Mouse (Mus musculus): ENCODE measurements around the gene Ppara. TPM values are rescaled to one million over a fixed set of nuclear protein-coding genes. Genes with fewer than 3 reads are reported as not detected.

Ppara gene
- polyA plus RNA-seq (2016; fragmentation: Nextera tagmentation; extraction: Ambion mirVana), result 0.51 and 0.78 TPM in 2 replicates

DNA sequence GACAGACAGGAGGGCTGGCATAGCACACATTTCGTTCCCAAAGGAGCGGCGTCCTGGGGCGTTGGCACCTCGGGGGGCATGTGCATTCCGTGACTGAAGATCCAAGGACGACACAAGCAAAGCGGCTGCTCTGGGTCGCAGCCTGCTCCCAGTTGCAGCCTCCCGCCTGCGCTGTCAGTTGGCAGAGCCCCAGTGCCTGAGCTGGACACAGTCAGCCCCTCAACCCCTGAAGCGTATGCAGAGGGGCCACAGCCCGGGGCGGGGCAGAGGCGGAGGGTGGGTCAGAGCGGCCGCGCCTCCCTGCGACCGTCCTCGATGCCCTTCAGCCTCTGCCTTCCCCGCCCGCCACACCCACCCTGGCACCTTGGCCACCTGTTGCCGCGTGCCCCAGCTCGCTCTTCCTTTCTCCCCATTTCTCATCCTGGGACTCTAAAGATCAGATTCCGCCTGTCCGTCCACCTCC, at the start of gene Ppara:
TSS of gene Ppara (plus strand) at position 413 of the 463 bp plus-strand sequence.
- peak within 1 kb of the TSS; percentile 68 for H3K27ac ChIP-seq (replicated peaks)
- H3K4me3 ChIP-seq, result peak within 1 kb of the TSS; percentile 81
- DNase-seq (ENCODE audit: low spot score), result no peak
- 3% methylated on average over 28 of the region's 28 CpGs for WGBS
- H3K4me1 ChIP-seq, result peaks cover 19% of the 10 kb centered on the region
- peaks cover 79% of the 10 kb centered on the region for H3K27me3 ChIP-seq (ENCODE audit: low read depth, poor library complexity, severe bottlenecking)
- no peaks in the 10 kb centered on the region for H3K36me3 ChIP-seq
- H3K9me3 ChIP-seq (replicated peaks), result no peaks in the 10 kb centered on the region

DNA sequence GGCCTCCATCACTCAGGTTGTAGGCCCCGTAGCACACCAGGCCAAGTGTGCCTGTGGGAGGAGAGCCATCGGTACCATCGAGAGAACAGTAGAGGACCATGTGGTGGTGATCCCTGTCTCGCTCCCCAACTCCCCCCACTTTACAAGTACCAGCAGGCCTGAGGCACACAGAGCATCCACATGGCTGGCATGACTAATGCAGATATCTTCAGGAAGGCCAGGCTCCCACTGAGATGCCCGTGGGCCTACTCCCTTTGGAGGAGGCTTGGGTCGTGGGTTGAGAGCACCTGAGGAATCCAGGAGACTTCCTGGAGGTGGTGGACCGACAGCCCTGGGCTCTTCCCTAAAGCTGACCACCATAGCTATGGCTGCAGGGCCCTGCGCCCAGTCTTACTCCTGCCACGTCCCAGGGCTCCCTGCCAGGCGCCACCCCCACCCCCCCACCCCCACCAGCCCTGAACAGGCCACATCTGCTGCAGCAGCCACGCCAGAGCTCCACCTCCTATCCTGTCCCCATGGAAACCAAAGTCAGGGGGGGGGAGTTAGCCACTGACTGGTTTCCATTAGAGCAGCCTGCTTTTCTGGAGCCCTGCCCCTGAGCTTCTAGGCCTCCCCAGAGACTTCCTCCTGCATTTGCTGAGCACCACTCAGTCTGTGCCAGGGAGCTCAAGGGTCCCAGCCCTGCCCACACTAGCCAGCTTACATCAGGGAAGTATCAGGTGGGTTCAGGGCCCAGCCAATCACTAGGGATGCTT, 48.0 kb upstream of the Ppara start:
- DNase-seq (ENCODE audit: low spot score), result no peak
- no peak overlapping the region for H3K4me3 ChIP-seq
- H3K4me1 ChIP-seq, result peaks cover 12% of the 10 kb centered on the region
- no peaks in the 10 kb centered on the region for H3K36me3 ChIP-seq
- no peaks in the 10 kb centered on the region for H3K9me3 ChIP-seq (replicated peaks)
- H3K27me3 ChIP-seq (ENCODE audit: low read depth, poor library complexity, severe bottlenecking), result peaks cover 96% of the 10 kb centered on the region
- H3K27ac ChIP-seq (replicated peaks), result peak overlapping the region; percentile 13; the same call in 1 of the 2 replicates
- 75% methylated on average over 11 of the region's 11 CpGs for WGBS

DNA sequence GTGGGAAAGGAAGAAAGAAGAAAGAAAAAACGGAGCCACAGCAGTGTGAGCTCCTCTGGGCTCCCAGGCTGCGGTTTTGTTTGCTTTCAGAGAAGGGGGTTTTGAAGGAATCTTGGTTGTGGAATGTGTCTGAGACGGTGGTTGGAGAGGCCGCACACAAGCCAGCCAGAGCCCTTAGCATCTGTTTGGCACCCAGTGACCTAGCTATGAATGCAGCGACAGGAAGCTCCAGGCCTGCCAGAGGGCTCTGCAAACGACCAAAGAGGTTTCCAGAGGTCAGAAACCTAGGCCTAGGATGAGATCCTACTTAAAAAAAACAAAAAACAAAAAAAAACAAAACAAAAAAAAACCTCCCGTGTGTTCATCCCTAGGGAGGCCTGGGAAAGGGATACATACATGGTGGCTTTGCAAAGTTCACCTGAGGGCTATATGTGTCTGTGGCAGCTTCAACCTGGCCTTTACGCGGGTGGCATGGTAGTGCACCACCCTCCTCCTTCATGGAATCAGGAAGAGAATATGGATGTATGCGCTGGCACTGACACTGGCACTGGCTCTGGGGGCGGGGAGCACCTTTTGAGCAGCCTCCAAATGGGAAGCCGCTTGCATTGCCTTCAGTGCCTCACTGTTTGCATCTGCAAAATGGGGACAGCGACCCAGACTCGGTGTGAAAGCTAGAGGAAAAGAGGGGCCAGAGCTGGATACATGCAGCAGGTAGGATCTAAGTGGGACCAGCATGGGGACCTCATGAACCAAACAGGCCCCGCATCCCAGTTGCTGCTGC, 47.0 kb upstream of the Ppara start:
- no peak for DNase-seq (ENCODE audit: low spot score)
- H3K9me3 ChIP-seq (replicated peaks), result no peaks in the 10 kb centered on the region
- H3K4me1 ChIP-seq, result peaks cover 12% of the 10 kb centered on the region
- 76% methylated on average over 15 of the region's 15 CpGs for WGBS
- H3K36me3 ChIP-seq, result no peaks in the 10 kb centered on the region
- H3K4me3 ChIP-seq, result no peak overlapping the region
- H3K27me3 ChIP-seq (ENCODE audit: low read depth, poor library complexity, severe bottlenecking), result peaks cover 99% of the 10 kb centered on the region
- H3K27ac ChIP-seq (replicated peaks), result no peak overlapping the region

DNA sequence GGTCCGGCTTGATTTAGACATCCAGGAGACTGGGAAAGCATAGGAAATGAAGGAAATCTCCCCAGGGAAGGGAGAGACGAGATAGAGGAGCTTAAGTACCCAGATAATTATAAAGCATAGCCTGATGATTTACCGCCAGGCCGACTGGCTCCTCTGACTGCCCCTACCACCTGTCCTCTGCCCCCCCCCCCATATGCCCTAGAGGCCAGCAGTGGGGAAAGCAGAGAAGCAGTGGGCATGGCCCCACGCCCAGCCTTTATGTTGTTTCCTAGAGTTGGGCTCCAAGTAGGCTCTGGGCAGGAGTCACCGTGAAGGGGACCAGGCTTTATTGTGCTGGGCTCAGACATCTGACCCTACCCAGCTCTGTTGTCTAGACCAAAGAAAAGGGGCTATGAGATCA, 46.0 kb upstream of the Ppara start:
- DNase-seq (ENCODE audit: low spot score), result no peak
- Histone ChIP-seq H3K27ac (replicated peaks) (no peak overlapping the region), H3K36me3 (no peaks in the 10 kb centered on the region), H3K27me3 (ENCODE audit: low read depth, poor library complexity, severe bottlenecking) (peaks cover 99% of the 10 kb centered on the region), H3K4me1 (peaks cover 12% of the 10 kb centered on the region), H3K4me3 (no peak overlapping the region), H3K9me3 (replicated peaks) (no peaks in the 10 kb centered on the region)
- WGBS, result 75% methylated on average over 6 of the region's 6 CpGs

DNA sequence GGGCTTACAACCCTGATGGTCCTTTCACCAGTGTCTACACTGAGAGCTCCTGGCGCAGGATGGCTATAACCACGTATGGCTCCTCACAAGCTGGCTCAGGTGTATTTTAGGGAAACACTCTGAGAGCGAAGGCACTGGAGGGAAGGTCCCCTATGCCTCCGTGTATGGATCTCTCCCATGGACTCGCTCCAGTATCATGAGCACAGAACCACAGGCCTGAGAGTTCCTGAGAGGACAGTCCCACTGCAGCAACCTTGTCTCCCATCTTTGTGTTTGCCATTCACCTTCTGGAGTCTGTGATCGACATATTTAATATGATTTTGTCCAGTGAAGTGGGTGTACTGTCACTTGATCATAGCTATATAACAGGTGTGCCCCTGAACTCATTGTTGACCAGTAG, 45.3 kb upstream of the Ppara start:
- 86% methylated on average over 6 of the region's 6 CpGs for WGBS
- Histone ChIP-seq H3K27me3 (ENCODE audit: low read depth, poor library complexity, severe bottlenecking) (peaks cover 99% of the 10 kb centered on the region), H3K27ac (replicated peaks) (no peak overlapping the region), H3K36me3 (no peaks in the 10 kb centered on the region), H3K9me3 (replicated peaks) (no peaks in the 10 kb centered on the region), H3K4me1 (peaks cover 12% of the 10 kb centered on the region), H3K4me3 (no peak overlapping the region)
- DNase-seq (ENCODE audit: low spot score), result no peak

DNA sequence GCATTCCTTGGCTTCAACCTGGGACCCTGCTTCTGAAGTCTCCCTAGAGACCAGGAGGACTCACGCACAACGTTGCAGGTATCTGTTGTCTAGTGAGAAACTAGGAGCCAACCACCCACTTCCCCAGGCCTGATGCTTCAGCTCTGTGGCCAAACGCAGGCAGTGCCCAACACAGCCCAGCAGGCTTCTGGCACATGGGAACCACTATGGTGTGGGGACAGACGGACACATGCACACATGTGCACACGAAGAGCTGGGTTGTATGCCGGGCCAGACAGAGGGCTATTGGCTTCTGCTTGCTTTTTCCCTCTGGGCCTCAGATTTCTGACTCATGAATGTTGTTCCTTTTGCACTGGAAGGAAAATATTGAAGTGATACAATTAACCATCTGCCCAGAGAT, 44.7 kb upstream of the Ppara start:
- Histone ChIP-seq H3K27ac (replicated peaks) (no peak overlapping the region), H3K36me3 (no peaks in the 10 kb centered on the region), H3K4me3 (no peak overlapping the region), H3K27me3 (ENCODE audit: low read depth, poor library complexity, severe bottlenecking) (peaks cover 99% of the 10 kb centered on the region), H3K9me3 (replicated peaks) (no peaks in the 10 kb centered on the region), H3K4me1 (peaks cover 12% of the 10 kb centered on the region)
- WGBS, result 92% methylated on average over 6 of the region's 6 CpGs
- DNase-seq (ENCODE audit: low spot score), result no peak

DNA sequence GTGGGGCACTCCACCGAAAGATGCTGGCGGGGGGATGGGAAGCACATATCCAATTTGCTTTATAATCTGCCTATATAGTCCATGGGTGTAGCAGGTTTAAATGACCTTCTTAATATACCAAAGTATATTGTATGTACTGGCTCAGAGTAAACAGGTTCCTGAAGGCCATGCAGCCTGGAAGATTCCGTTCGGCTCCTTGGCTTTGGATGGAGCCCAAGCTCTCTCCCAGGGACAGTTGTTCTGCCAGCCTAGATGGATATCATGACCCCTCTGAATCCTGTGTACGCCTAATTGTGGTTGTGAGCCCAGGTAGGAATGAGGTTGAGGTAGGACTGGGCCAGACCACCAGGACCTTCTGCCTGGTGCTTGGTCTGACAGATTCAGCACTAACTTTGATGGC, 43.9 kb upstream of the Ppara start:
- DNase-seq (ENCODE audit: low spot score), result no peak
- Histone ChIP-seq H3K27ac (replicated peaks) (no peak overlapping the region), H3K27me3 (ENCODE audit: low read depth, poor library complexity, severe bottlenecking) (peaks cover 99% of the 10 kb centered on the region), H3K9me3 (replicated peaks) (no peaks in the 10 kb centered on the region), H3K4me3 (no peak overlapping the region), H3K4me1 (peaks cover 12% of the 10 kb centered on the region), H3K36me3 (no peaks in the 10 kb centered on the region)
- WGBS, result 90% methylated on average over 5 of the region's 5 CpGs

DNA sequence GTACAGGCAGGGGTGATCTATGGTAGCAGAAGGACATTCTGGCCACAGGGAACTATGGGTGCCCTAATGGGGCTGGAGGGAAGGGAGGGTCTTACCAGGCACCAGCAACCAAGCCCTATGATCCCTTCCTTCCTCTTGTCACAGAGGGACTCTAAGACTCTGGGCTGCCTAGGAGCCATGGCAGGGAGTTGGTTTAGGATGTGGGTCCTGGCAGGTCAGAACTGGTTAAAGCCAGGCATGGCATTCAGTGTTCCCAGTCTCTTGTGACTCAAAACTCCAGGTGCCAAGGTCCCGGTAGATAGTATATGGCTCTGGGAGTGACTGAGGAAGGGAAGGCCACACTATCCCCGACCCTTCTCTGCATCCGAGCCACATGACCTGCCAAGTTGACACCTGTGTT, 41.7 kb upstream of the Ppara start:
- H3K9me3 ChIP-seq (replicated peaks), result no peaks in the 10 kb centered on the region
- peaks cover 89% of the 10 kb centered on the region for H3K27me3 ChIP-seq (ENCODE audit: low read depth, poor library complexity, severe bottlenecking)
- no peak overlapping the region for H3K27ac ChIP-seq (replicated peaks)
- 85% methylated on average over 3 of the region's 3 CpGs for WGBS
- H3K4me1 ChIP-seq, result peaks cover 3% of the 10 kb centered on the region; the same call in 1 of the 2 replicates
- H3K4me3 ChIP-seq, result no peak overlapping the region
- no peaks in the 10 kb centered on the region for H3K36me3 ChIP-seq
- no peak for DNase-seq (ENCODE audit: low spot score)

DNA sequence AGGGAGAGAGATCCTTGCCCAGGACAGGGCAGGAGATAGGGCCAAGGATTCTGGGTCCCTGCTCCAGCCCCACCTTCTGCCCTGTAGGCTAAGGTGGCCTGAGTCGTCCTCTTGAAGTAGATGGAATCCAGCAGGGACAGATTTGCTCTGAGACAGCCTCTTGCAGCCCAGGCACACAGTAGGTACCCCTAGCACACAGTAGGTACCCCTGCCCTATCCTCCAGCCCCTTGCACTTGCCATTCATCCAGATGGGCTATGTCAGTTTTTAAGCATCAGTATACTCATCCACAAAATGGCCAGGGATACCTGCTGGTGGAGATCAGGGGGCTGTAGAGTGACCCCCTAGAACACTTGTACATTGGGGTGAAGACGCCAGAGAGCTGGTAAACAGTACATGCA, 41.0 kb upstream of the Ppara start:
- no peak for DNase-seq (ENCODE audit: low spot score)
- Histone ChIP-seq H3K27ac (replicated peaks) (no peak overlapping the region), H3K27me3 (ENCODE audit: low read depth, poor library complexity, severe bottlenecking) (peaks cover 82% of the 10 kb centered on the region), H3K4me1 (peaks cover under 1% of the 10 kb centered on the region; the same call in 1 of the 2 replicates), H3K36me3 (no peaks in the 10 kb centered on the region), H3K9me3 (replicated peaks) (no peaks in the 10 kb centered on the region), H3K4me3 (no peak overlapping the region)
- 69% methylated on average over 2 of the region's 2 CpGs for WGBS

DNA sequence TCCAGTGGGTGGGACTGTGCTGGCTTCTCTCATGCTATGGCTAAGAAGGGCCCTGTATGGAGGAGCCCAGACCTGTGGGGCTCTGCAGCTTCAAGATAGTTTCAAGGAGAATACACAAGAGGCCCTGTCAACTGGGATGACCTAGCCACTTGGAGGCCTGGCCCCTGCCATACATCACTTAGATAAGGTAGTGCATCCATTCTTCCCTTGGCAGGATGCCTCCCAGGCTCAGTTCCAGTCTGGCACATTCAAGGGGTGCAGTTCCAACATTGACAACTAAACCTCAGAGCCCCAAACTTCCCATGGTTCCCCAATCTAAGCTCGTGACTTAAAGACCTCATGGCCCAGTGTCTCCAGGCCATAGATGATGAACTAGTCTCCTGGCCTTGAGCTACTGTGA, 40.4 kb upstream of the Ppara start:
- no peak overlapping the region for H3K27ac ChIP-seq (replicated peaks)
- DNase-seq (ENCODE audit: low spot score), result no peak
- 90% methylated on average over 1 of the region's 1 CpGs for WGBS
- no peaks in the 10 kb centered on the region for H3K36me3 ChIP-seq
- no peaks in the 10 kb centered on the region for H3K4me1 ChIP-seq
- H3K27me3 ChIP-seq (ENCODE audit: low read depth, poor library complexity, severe bottlenecking), result peaks cover 77% of the 10 kb centered on the region
- no peak overlapping the region for H3K4me3 ChIP-seq
- H3K9me3 ChIP-seq (replicated peaks), result no peaks in the 10 kb centered on the region

DNA sequence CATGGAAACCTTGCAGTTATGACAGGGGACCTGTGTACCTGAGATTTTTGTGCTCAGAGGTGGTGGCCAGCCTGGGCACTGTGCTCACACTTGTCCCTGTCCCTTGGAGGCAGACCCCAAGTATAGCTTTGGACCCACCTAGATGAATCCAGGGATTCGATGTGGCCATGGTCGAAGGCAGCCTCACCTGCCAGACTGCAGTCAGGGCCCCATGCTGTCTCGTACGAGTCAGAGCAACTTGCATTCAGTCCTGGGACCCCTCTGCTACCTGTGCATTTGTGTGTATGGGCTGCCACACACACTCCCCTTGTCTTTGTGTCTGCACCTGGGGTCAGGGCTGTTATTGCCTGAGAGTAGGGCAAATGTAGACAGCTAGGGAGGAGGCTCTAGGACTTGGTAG, 39.5 kb upstream of the Ppara start:
- Histone ChIP-seq H3K27me3 (ENCODE audit: low read depth, poor library complexity, severe bottlenecking) (peaks cover 77% of the 10 kb centered on the region), H3K27ac (replicated peaks) (no peak overlapping the region), H3K4me1 (no peaks in the 10 kb centered on the region), H3K9me3 (replicated peaks) (no peaks in the 10 kb centered on the region), H3K4me3 (no peak overlapping the region), H3K36me3 (no peaks in the 10 kb centered on the region)
- DNase-seq (ENCODE audit: low spot score), result no peak
- WGBS, result 88% methylated on average over 4 of the region's 4 CpGs

DNA sequence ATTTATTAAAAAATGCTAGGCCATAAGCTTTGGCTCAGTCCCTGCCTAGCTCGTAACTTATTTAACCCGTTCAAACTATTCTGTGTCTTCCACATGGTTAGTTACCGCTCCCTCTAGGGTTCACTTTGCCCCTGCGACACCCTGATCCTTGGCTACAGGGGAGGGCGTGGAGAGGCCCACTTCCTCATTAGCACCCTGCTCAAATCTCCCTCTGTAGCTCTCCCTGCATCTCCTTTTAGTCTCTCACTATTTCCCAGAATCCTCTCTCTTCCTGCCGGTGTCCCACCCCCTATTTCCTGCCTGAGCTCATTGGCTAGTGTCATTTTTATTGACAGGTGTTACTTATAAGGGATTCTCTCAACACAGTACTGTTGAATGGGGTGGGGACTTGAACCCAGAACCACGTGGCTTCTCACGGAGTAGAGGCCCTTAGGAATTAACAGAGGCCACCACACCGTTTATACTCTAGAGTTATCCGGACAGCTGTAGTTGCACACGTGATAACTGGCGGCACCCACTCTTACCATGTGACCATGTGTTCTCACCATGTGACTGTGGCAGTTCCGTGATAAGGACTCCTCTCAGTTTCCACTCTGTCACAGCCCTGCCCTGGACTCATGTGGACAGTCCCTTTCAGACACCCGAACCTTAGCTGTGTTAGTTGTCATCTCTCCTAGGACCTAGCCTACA, 36.3 kb upstream of the Ppara start:
- Histone ChIP-seq H3K36me3 (no peaks in the 10 kb centered on the region), H3K27me3 (ENCODE audit: low read depth, poor library complexity, severe bottlenecking) (peaks cover 76% of the 10 kb centered on the region), H3K27ac (replicated peaks) (no peak overlapping the region), H3K4me3 (no peak overlapping the region), H3K9me3 (replicated peaks) (no peaks in the 10 kb centered on the region), H3K4me1 (0 out of 2 replicates have a peak, but pooled peaks cover 3% of the 10 kb centered on the region)
- 90% methylated on average over 14 of the region's 14 CpGs for WGBS
- DNase-seq (ENCODE audit: low spot score), result no peak
